Mouse (Mus musculus): ENCODE data around the gene Alyref.

DNA sequence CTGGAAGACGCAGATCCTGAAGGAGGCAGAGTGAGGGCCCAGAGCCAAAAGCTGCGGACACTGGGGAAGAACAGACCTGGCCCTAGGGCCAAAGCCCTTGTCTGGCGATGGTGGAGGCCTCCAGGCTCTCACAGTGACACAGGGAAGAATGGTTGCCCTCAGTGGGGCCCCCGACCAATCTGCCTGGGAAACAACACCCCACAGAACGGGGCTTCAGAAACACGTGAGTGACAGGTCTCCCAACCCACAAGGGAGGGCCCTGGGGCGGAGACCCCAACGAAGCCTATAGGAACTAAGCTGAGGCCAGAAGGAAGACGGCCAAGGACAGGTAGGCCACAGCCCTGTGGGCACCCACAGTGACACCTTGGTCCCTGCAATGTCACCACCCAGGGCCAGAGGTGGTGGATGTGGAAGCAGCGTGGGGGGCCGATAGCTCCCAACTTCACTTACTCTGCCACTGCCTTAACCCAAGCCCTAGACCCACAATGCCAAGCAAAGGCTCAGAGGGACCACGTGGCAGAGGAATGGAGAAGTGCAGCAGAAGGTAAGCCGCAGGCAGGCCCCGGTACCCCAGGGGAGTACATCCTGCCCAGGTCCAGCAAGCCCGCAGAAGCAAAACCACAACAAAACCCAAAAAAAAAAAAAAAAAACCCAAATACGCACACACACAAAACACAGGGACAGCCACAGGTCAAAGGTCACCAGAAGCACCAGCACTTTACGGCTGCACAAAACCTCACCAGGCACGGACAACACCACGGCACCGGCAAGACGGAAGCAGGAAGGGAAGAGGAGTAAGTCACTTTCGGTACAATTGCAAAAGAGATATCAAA is 29.5 kb upstream of the Alyref start:
- TF ChIP-seq TAL1 (conservative IDR thresholded peaks at IDR 0.05; ENCODE audit: low read depth, low read length) (no peak), CTCF (IDR thresholded peaks at IDR 0.05; ENCODE audit: low read depth, low read length) (no peak)
